Mouse (Mus musculus) heart, postnatal 0 days (tissue): ENCODE results near the gene Spdef.

ENCODE experiments used
- CTCF ChIP-seq: IDR thresholded peaks from 2 replicates; pipeline ENCODE4 v1.5.1; 2016; ENCODE audit warnings: antibody characterized with exemption, control low read depth, low read depth
- EP300 ChIP-seq: IDR thresholded peaks from 2 replicates; pipeline ENCODE4 v1.6.1; 2016; ENCODE audit warnings: antibody characterized with exemption, low read depth

GRCm38 (mm10) chr17:27726527-27726926 lies 2.2 kb downstream of the Spdef start:
- TF ChIP-seq CTCF = no peak
- no peak for TF ChIP-seq EP300
